Mouse (Mus musculus) cortical plate, adult 2 months (tissue): ENCODE results near the gene Kif20b.

Source experiments
- CTCF ChIP-seq: fragments of 200-500 bp; IDR thresholded peaks from 2 replicates; pipeline ENCODE4 v1.5.1; 2011; ENCODE audit warnings: mild to moderate bottlenecking, control low read depth, low read length; ENCODE audit not compliant: insufficient read depth; ENCODE audit errors: extremely low read depth
- POLR2A ChIP-seq: fragments of 200-500 bp; IDR thresholded peaks from 2 replicates; pipeline ENCODE4 v1.6.1; 2011; ENCODE audit warnings: mild to moderate bottlenecking, low read length, control low read depth; ENCODE audit not compliant: insufficient read depth; ENCODE audit errors: extremely low read depth

GRCm38 (mm10) chr19:34905424-34905823, 16.7 kb upstream of the Kif20b start:
- TF ChIP-seq CTCF (no peak), POLR2A (no peak)
